Mouse (Mus musculus) spleen, adult 2 months (tissue): ENCODE results near the gene Tapbp.

Experiments
- CTCF ChIP-seq: fragments of 200-500 bp; IDR thresholded peaks from 2 replicates; pipeline ENCODE4 v1.5.1; 2011; ENCODE audit warnings: mild to moderate bottlenecking, inconsistent platforms; ENCODE audit not compliant: insufficient read depth, insufficient read length, insufficient replicate concordance; ENCODE audit errors: extremely low read depth
- POLR2A ChIP-seq: fragments of 200-500 bp; IDR thresholded peaks from 2 replicates; pipeline ENCODE4 v1.6.1; 2011; ENCODE audit warnings: low read depth, low read length, inconsistent platforms

- TF ChIP-seq POLR2A = no peak
- no peak for TF ChIP-seq CTCF
Observed at GRCm38 (mm10) chr17:33921361-33921760, 5.7 kb downstream of the Tapbp start.
